ENCODE assay signal across 27 mouse cellular contexts in genomic region chr11:22063352-22063751, GRCm38 (mm10).
DNase-seq lines count a peak whose midpoint lies in the region; ATAC-seq and TF ChIP-seq lines count a peak whose summit lies in the region.
"Had no signal": no experiment of that assay in that cellular context is flagged by ENCODE, and none has a peak within 500 bp of the region (broad histone marks: within the 10 kb centered on the region; RNA-seq: fewer than 3 reads in every experiment).

No protein-coding gene starts in this region.

- H3K27me3 ChIP-seq in lung, postnatal 0 days (replicated peaks; ENCODE audit: insufficient read depth, low read length), result no peaks in the 10 kb centered on the region
- H3K27me3 ChIP-seq: CH12.LX; embryonic facial prominence, embryonic 12.5 days; forebrain, embryonic 13.5 days; forebrain, embryonic 15.5 days; Patski had no signal

- no peaks in the 10 kb centered on the region for H3K9me3 ChIP-seq in lung, postnatal 0 days (ENCODE audit: low read length)
- H3K9me3 ChIP-seq: embryonic facial prominence, embryonic 10.5 days; embryonic facial prominence, embryonic 12.5 days; forebrain, embryonic 13.5 days; forebrain, embryonic 15.5 days; G1E had no signal

- peak; percentile 91 for ATAC-seq in lung, postnatal 0 days
- no peak for ATAC-seq in megakaryocyte progenitor cell, adult 5-6 weeks (replicated peaks; ENCODE audit: poor library complexity)
- ATAC-seq: activated CD4-positive, CD25-positive, alpha-beta regulatory T cell, adult 4 months; CD4-positive, CD25-positive, alpha-beta regulatory T cell, adult 4 months; forebrain, embryonic 13.5 days; forebrain, embryonic 15.5 days; Patski had no signal

- DNase-seq in lung, adult 18-20 months, result peak; percentile 37 to 46
- no peak for DNase-seq in lung, postnatal 4 days
- DNase-seq in lung, postnatal 0 days (ENCODE audit: low spot score), result peak; percentile 80
- DNase-seq in lung, postnatal 14 days, result peak; percentile 3
- peak; percentile 49 for DNase-seq in lung, postnatal 36 days
- DNase-seq in ovary, postnatal 10 days (ENCODE audit: low spot score), result no peak
- no peak for DNase-seq in embryo, embryonic 10.5 days (ENCODE audit: low spot score)
- DNase-seq: adrenal gland, adult 8-10 months; adrenal gland, postnatal 14 days; adrenal gland, postnatal 36 days; B cell, adult 2 months; cerebellum, adult 11-12 months; cerebellum, adult 2 months; cerebellum, adult 9-10 months; cerebellum, postnatal 10 days; cerebellum, postnatal 25 days; embryo, embryonic 11 days had no signal

- H3K36me3 ChIP-seq in lung, postnatal 0 days (ENCODE audit: insufficient read depth, low read length), result no peaks in the 10 kb centered on the region
- H3K36me3 ChIP-seq: embryonic facial prominence, embryonic 10.5 days; G1E had no signal

- peak; percentile 80 for TF ChIP-seq EP300 in lung, postnatal 0 days (IDR thresholded peaks at IDR 0.05)

- TF ChIP-seq CTCF in lung, postnatal 0 days (IDR thresholded peaks at IDR 0.05), result no peak

- no peak overlapping the region for H3K9ac ChIP-seq in lung, postnatal 0 days (replicated peaks; ENCODE audit: low read depth)
- H3K9ac ChIP-seq: embryonic facial prominence, embryonic 12.5 days; forebrain, embryonic 13.5 days; forebrain, embryonic 15.5 days had no signal

- H3K4me2 ChIP-seq in lung, postnatal 0 days (replicated peaks; ENCODE audit: low read depth, low read length), result no peak overlapping the region
- H3K4me2 ChIP-seq: embryonic facial prominence, embryonic 12.5 days; forebrain, embryonic 13.5 days; forebrain, embryonic 15.5 days had no signal

- H3K4me3 ChIP-seq in lung, postnatal 0 days (ENCODE audit: low read depth, low read length), result no peak overlapping the region
- H3K4me3 ChIP-seq: embryonic facial prominence, embryonic 10.5 days; embryonic facial prominence, embryonic 12.5 days; forebrain, embryonic 13.5 days; forebrain, embryonic 15.5 days had no signal

- WGBS in lung, postnatal 0 days, result 40% methylated on average over 2 of the region's 2 CpGs

- no peaks in the 10 kb centered on the region for H3K4me1 ChIP-seq in lung, postnatal 0 days (ENCODE audit: insufficient read depth, low read depth, low read length)
- H3K4me1 ChIP-seq: embryonic facial prominence, embryonic 12.5 days; forebrain, embryonic 15.5 days had no signal

- H3K27ac ChIP-seq in lung, postnatal 0 days (ENCODE audit: low read length), result 0 out of 2 replicates have a peak overlapping the region, but pooled peaks have one; percentile 15
- H3K27ac ChIP-seq: embryonic facial prominence, embryonic 10.5 days; embryonic facial prominence, embryonic 12.5 days; forebrain, embryonic 13.5 days; forebrain, embryonic 15.5 days had no signal

Comparison
In these comparisons a context has a peak if more than half of its experiments do, and no peak if none do; other contexts are left out.
1. DNase-seq: peak in lung, adult 18-20 months (2 of 2), lung, postnatal 0 days (single experiment), lung, postnatal 14 days (single experiment) and lung, postnatal 36 days (single experiment); none in lung, postnatal 4 days (0 of 2), ovary, postnatal 10 days (single experiment) and embryo, embryonic 10.5 days (single experiment).